Mouse (Mus musculus): Measurements from ENCODE around the gene Camk1d. TPM values are rescaled to one million over a fixed set of nuclear protein-coding genes. Genes with fewer than 3 reads are reported as not detected.

The Camk1d gene
- total RNA-seq (2023; ENCODE audit: inconsistent age): 49.1 to 64.1 TPM (median 51.2 TPM) in 4 replicates

GRCm38 (mm10) chr2:5714211-5715053, at the start of gene Camk1d:
Camk1d (minus strand) TSS chr2:5714515.

Other genes with a start within 250 kb of the Camk1d start
- gene Nudt5, start 130.5 kb upstream of the Camk1d start, total RNA-seq (2023; ENCODE audit: inconsistent age): 25.2 to 30.8 TPM (median 27.9 TPM) in 4 replicates
- 79.3 to 106 TPM (median 92.1 TPM) in 4 replicates for gene Cdc123, start 130.6 kb upstream of the Camk1d start, total RNA-seq (2023; ENCODE audit: inconsistent age)
- 0.75 to 2.3 TPM (median 1.3 TPM) in 4 replicates for gene Gm13199, start 148.4 kb upstream of the Camk1d start, total RNA-seq (2023; ENCODE audit: inconsistent age)
- 26.8 to 40.1 TPM (median 38.8 TPM) in 4 replicates for gene Sec61a2, start 180.9 kb upstream of the Camk1d start, total RNA-seq (2023; ENCODE audit: inconsistent age)
- 0.51 to 0.86 TPM (median 0.75 TPM) in 4 replicates for gene Dhtkd1, start 228.3 kb upstream of the Camk1d start, total RNA-seq (2023; ENCODE audit: inconsistent age)
- gene Upf2, start 237.0 kb upstream of the Camk1d start, total RNA-seq (2023; ENCODE audit: inconsistent age): 55.4 to 62.6 TPM (median 58.7 TPM) in 4 replicates